Mouse (Mus musculus) embryonic facial prominence, embryonic 10.5 days (tissue): ENCODE results near the gene Hspa1b. TPM values are rescaled to one million over a fixed set of nuclear protein-coding genes. Genes with fewer than 3 reads are reported as not detected.
"Not testable (repeated sequence)": the region's sequence is repeated elsewhere in the genome, so short reads cannot be mapped to it uniquely, and the experiment has no call there.

Experiments used
- DNase-seq: peaks from one replicate; pipeline ENCODE4 v3.0.0-alpha.2; 2017; ENCODE audit warnings: low spot score
- H3K27ac ChIP-seq: fragments of 300-500 bp; sonication (generic); replicated peaks from 2 replicates; pipeline ENCODE4 v1.5.1; 2016; ENCODE audit warnings: mild to moderate bottlenecking
- H3K27me3 ChIP-seq: fragments of 300-500 bp; sonication (generic); replicated peaks from 2 replicates; pipeline ENCODE4 v1.6.1; 2016; ENCODE audit warnings: low read depth, mild to moderate bottlenecking; ENCODE audit not compliant: poor library complexity, severe bottlenecking
- H3K36me3 ChIP-seq: fragments of 300-500 bp; sonication (generic); replicated peaks from 2 replicates; pipeline ENCODE4 v1.6.1; 2016; ENCODE audit warnings: mild to moderate bottlenecking, moderate library complexity
- H3K4me1 ChIP-seq: fragments of 300-500 bp; sonication (generic); 2 replicates; pipeline ENCODE4 v1.6.1; 2016
- H3K4me3 ChIP-seq: fragments of 300-500 bp; sonication (generic); 2 replicates; pipeline ENCODE4 v1.5.1; 2016; ENCODE audit warnings: mild to moderate bottlenecking, moderate library complexity
- H3K9me3 ChIP-seq: fragments of 300-500 bp; sonication (generic); 2 replicates; pipeline ENCODE4 v1.6.1; 2016; ENCODE audit warnings: mild to moderate bottlenecking
- WGBS: fragments of 180-500 bp; shearing (Covaris S2); methylation state at CpG from one replicate; pipeline ENCODE4 v1.1.7; 2016; 5-methylcytosine and 5-hydroxymethylcytosine counted together
- polyA plus RNA-seq: library from polyadenylated mRNA; unstranded; fragments of >200 nt; fragmentation: Nextera tagmentation; extraction: Ambion mirVana; gene quantifications from 2 replicates; pipeline ENCODE4 v1.2.1, GENCODE M21; 2016

The Hspa1b gene
- 0.13 and 0.15 TPM in 2 replicates for polyA plus RNA-seq

DNA sequence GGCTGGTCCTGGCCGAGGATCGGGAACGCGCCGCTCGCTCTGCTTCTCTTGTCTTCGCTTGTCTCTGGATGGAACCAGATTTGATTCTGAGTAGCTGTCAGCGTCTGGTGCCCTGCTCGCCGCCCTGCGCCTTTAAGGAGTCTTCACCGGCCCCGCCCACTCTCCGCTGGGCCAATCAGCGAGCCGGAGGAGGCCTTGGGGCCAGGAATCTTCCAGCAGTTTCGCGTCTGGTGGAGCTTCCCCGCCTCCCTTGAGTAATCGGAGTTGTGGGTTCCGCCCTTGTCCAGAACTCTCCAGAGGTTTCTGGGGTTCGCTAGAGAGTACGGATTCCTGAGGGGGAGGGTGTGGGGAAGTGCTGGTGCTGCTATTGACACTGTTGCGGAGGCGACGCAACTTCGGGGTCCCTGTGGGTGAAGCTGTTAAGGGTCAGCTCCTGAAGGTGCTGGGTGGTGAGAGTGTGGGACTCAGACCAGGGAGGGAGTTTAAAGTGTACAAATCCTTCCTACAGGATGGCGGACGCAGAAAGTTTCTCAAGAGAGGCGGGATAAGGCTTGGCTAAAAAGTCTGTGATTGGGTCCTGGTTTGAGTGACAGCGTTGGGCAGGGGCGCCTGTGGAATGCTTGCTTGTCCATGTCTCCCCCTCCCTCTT lies at the start of gene Hspa1b:
Gene Hspa1b, minus strand, starts transcription at position 109 of the 649 bp plus-strand sequence.
- H3K27me3 ChIP-seq: peaks cover 70% of the 10 kb centered on the region

DNA sequence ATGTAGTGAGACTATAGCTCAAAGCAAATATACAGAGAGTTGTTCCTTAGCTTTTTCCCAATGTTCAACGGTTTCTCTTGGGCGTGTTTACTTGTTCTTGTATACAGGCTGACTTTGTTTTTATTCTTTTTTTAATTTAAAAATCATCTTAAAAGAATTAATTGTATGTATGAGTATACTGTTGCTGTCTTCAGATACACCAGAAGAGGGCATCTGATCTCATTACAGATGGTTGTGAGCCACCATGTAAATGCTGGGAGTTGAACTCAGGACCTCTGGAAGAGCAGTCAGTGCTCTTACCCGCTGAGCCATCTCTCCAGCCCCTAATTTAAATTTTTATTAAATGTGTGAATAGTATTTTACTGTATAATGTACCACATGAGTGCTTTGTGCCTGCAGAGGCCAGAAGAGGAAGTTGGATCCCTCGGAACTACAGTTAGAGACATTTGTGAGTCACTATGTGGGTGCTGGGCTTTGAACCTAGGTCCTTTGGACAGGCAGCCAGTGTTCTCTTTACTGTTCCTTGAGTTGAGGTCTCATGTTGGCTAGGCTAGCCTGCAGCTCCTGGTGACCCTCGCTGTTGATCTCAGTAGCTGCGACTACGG lies 48.5 kb upstream of the Hspa1b start:
- Histone ChIP-seq H3K4me1 (peaks cover 17% of the 10 kb centered on the region), H3K27me3 (no peaks in the 10 kb centered on the region), H3K4me3 (peak overlapping the region; percentile 8; the same call in 1 of the 2 replicates), H3K9me3 (no peaks in the 10 kb centered on the region), H3K27ac (no peak overlapping the region), H3K36me3 (peaks cover 96% of the 10 kb centered on the region)
- WGBS: 94% methylated on average over 7 of the region's 7 CpGs
- no peak for DNase-seq

More for the DNA sequence above, at the start of gene Hspa1b:
- H3K4me3 ChIP-seq: peak within 1 kb of the TSS; percentile 68
- under 1% methylated on average over 32 of the region's 32 CpGs for WGBS
- H3K27ac ChIP-seq: peak within 1 kb of the TSS; percentile 90
- DNase-seq: peak; percentile 85
- H3K9me3 ChIP-seq, H3K36me3 ChIP-seq: not testable (repeated sequence)
- H3K4me1 ChIP-seq: peaks cover 16% of the 10 kb centered on the region

DNA sequence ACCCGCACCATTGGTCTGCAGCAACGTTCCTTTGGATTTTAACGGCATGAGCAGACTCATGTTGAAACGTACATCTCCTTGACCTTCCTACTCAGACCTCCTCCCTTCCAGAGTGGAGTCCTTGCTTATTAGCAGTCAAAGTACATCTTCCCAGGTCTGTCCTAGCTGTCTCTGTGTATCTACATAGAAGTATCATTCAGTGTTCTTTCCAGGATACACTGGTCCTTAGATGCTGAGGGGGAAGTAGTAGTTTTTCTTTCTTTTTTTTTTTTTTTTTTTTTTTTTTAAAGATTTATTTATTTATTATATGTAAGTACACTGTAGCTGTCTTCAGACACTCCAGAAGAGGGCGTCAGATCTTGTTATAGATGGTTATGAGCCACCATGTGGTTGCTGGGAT lies 46.9 kb upstream of the Hspa1b start:
- DNase-seq, H3K27ac ChIP-seq, H3K9me3 ChIP-seq, H3K27me3 ChIP-seq, H3K4me3 ChIP-seq: not testable (repeated sequence)
- peaks cover 81% of the 10 kb centered on the region for H3K36me3 ChIP-seq
- 97% methylated on average over 4 of the region's 5 CpGs for WGBS
- H3K4me1 ChIP-seq: peaks cover 28% of the 10 kb centered on the region

DNA sequence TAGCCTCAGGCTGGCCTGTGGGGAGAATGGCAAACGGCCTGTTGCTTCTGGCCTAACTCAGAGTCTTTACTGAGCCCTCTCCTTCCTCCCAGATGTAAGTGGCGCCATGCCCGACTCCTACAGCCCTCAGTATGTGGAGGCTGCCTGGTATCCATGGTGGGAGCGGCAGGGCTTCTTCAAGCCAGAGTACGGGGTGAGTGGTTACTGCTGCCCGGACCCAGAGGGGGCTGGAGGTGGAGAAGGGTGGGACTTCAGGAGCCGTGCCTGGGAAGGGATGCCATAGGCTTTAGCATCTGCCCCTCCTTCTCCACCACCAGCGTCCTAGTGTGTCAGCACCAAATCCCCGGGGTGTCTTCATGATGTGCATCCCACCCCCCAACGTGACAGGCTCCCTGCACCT lies 46.1 kb upstream of the Hspa1b start:
- Histone ChIP-seq H3K36me3 (peaks cover 73% of the 10 kb centered on the region), H3K27me3 (no peaks in the 10 kb centered on the region), H3K9me3 (no peaks in the 10 kb centered on the region), H3K4me1 (peaks cover 28% of the 10 kb centered on the region), H3K4me3 (peak overlapping the region; percentile 14; the same call in 1 of the 2 replicates), H3K27ac (no peak overlapping the region)
- DNase-seq: no peak
- 93% methylated on average over 10 of the region's 10 CpGs for WGBS

DNA sequence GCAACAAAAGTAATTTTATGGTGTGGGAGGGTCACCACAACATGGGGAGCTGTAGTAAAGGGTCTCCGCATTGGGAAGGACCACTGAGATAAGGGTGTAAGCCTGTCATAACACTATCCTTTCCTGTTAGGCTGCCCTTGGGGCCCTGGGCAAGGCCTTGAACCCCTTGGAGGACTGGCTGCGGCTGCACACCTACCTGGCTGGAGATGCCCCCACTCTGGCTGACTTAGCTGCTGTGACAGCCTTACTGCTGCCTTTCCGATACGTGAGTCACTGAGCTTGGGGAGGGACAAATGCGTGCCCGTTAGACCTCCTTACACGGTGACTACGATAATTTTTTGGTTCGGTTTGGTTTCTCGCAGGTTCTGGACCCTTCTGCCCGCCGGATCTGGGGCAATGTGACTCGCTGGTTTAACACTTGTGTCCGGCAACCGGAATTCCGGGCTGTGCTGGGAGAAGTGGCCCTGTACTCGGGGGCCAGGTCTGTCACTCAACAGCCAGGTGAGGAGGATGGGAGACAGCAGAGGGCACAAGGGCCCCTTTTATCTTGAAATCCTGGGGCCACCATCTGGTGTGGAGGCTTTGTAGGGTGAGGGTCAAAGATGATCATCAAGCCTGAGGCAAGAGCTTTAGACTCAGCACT lies 45.2 kb upstream of the Hspa1b start:
- H3K4me3 ChIP-seq: peak overlapping the region; percentile 6; the same call in 1 of the 2 replicates
- H3K4me1 ChIP-seq: peaks cover 37% of the 10 kb centered on the region
- H3K27me3 ChIP-seq: no peaks in the 10 kb centered on the region
- no peak for DNase-seq
- H3K36me3 ChIP-seq: peaks cover 65% of the 10 kb centered on the region
- WGBS: 93% methylated on average over 17 of the region's 17 CpGs
- H3K9me3 ChIP-seq: no peaks in the 10 kb centered on the region
- H3K27ac ChIP-seq: no peak overlapping the region

DNA sequence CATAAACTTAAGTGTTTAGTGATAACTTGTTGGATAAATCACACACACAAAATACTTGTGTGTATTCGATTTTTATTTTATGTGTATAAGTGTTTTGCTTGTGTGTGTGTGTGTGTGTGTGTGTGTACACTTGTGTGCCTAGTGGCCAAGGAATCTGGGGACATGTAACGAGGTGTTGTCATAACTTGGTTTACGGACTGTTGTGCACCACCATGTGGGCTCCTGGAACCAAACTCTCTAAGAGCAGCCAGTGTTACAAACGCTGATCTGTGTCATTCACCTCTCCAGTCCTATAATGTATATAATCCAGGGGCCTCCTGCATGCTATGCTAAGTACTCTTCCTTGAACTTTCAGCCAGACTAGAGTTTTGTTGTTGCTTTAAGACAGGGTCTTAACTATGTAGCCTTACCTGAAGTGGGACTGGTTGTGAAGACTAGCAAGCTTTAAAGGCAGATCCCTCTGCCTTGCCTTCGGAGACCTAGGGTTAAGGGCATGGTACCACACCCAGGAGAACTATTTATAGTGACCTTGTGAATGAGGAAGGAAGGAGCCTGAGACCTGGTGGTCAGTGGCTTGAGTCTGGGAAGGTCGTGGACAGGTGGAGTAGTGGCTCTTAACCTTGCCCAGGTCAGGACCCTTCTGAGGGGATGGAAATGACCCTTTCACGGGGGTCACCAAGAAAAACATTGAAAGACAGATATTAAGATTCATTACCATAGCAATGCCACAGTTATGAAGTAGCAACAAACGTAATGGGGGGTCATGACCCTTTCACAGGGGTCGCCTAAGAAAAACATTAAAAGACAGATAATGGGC lies 44.2 kb upstream of the Hspa1b start:
- H3K27ac ChIP-seq: no peak overlapping the region
- DNase-seq: no peak
- no peaks in the 10 kb centered on the region for H3K9me3 ChIP-seq
- no peaks in the 10 kb centered on the region for H3K27me3 ChIP-seq
- WGBS: 72% methylated on average over 9 of the region's 9 CpGs
- H3K36me3 ChIP-seq: peaks cover 65% of the 10 kb centered on the region
- peaks cover 46% of the 10 kb centered on the region for H3K4me1 ChIP-seq
- peak overlapping the region; percentile 97 for H3K4me3 ChIP-seq

DNA sequence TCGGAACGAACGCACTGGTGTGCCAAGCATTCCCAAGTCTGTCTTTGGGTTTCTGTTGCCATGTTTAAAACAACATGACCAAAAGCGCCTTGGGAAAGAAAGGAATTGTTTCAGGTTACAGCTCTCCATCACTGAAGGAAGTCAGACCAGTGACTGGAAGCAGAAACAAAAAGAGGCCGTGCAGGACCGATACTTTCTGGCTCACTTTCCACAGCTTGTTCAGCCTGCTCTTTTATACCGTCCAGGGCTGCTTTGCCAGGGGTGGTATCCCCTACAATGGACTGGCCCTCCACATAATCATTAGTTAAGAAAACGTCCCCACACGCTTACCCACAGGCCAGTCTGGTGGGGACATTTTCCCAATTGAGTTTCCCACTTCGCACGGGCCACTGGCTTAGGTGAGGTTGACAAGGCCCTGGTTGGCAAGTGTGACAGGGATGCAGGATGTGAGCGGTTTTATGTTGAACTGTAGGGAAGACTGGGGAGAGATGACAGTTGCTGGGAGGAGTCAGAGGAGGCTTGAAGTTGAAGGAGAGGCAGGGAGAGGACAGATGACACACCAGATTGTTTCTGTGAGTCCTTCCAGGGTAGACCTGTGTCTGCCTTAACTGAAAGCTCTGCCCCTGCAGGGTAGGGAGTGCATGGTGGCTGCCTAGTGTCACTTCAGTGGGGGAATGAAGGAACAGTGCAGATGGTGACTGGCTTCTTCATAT lies 43.3 kb upstream of the Hspa1b start:
- H3K4me3 ChIP-seq: peak overlapping the region; percentile 97
- WGBS: 14% methylated on average over 12 of the region's 12 CpGs
- peaks cover 49% of the 10 kb centered on the region for H3K4me1 ChIP-seq
- no peaks in the 10 kb centered on the region for H3K9me3 ChIP-seq
- no peak for DNase-seq
- H3K27me3 ChIP-seq: no peaks in the 10 kb centered on the region
- peak overlapping the region; percentile 97 for H3K27ac ChIP-seq
- peaks cover 65% of the 10 kb centered on the region for H3K36me3 ChIP-seq

DNA sequence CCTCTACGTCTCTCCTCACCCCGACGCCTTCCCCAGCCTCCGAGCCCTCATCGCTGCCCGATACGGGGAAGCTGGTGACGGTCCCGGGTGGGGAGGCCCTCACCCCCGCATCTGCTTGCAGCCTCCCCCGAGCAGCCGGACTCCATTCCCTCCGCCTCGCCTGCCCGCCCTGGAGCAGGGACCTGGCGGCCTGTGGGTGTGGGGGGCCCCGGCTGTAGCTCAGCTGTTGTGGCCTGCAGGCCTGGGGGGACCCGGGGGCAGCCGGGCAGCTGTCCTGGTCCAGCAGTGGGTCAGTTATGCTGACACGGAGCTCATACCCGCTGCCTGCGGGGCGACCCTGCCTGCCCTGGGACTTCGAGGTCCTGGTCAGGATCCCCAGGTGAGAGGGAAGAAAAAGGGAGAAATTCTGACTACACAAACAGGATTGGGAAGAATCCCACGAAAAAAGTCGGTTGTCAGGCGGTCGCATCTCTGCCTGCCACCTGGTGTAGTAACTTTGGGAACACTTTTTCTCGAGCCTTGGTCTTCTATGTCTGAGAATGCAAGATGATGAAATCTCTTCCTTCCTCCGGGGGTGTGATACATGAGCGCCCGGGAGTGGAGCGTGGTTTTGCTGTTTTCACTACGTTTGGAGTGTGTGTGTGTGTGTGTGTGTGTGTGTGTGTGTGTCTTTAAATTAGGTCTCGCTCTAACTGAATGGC lies 42.6 kb upstream of the Hspa1b start:
- peaks cover 54% of the 10 kb centered on the region for H3K4me1 ChIP-seq
- WGBS: under 1% methylated on average over 35 of the region's 35 CpGs
- H3K27ac ChIP-seq: peak overlapping the region; percentile 97
- no peaks in the 10 kb centered on the region for H3K9me3 ChIP-seq
- peaks cover 65% of the 10 kb centered on the region for H3K36me3 ChIP-seq
- peak overlapping the region; percentile 97 for H3K4me3 ChIP-seq
- DNase-seq: peak; percentile 47
- H3K27me3 ChIP-seq: no peaks in the 10 kb centered on the region

DNA sequence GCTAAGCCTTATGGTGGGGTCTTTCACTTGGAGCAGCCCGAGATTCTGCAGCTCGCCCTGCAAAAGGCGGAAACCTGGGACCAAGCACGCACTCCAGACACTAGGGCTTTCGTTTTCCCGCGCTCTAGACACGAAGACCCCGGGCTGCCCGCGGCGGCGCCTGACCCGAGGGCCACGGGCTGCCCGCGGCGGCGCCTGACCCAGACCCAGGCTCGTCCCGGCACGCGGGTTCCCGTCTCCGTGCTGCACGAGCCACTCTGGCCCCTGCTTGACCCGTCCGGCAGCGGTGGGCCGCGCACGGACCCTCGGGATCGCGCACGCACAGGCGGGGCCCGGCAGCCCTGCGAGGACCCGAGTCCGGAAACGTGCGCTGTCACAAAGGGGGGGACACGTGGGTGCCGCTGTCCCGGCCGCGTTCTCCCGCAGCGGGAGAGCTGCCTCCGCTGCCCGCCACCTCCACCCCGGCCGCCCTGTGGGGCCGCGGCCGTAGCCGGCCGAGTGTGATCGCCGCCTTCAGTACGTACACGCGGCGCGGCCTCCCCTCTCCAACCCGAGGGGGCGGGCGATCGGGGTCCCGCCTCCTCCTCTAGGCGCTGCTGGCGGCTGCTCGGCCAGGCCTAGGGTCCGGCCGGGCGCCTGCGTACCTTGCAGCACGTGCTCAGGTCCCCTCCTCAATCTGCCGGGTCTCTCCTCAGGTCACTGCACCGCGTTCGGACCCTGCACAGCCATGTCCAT lies 41.8 kb upstream of the Hspa1b start, which contains the start of gene Vars:
Gene Vars, plus strand, starts transcription at position 271 of the 735 bp plus-strand sequence.
- H3K9me3 ChIP-seq: no peaks in the 10 kb centered on the region
- peak within 1 kb of the TSS; percentile 97 for H3K4me3 ChIP-seq
- DNase-seq: peak; percentile 97
- H3K4me1 ChIP-seq: peaks cover 54% of the 10 kb centered on the region
- no peaks in the 10 kb centered on the region for H3K27me3 ChIP-seq
- under 1% methylated on average over 83 of the region's 83 CpGs for WGBS
- H3K36me3 ChIP-seq: peaks cover 64% of the 10 kb centered on the region
- peak within 1 kb of the TSS; percentile 97 for H3K27ac ChIP-seq

DNA sequence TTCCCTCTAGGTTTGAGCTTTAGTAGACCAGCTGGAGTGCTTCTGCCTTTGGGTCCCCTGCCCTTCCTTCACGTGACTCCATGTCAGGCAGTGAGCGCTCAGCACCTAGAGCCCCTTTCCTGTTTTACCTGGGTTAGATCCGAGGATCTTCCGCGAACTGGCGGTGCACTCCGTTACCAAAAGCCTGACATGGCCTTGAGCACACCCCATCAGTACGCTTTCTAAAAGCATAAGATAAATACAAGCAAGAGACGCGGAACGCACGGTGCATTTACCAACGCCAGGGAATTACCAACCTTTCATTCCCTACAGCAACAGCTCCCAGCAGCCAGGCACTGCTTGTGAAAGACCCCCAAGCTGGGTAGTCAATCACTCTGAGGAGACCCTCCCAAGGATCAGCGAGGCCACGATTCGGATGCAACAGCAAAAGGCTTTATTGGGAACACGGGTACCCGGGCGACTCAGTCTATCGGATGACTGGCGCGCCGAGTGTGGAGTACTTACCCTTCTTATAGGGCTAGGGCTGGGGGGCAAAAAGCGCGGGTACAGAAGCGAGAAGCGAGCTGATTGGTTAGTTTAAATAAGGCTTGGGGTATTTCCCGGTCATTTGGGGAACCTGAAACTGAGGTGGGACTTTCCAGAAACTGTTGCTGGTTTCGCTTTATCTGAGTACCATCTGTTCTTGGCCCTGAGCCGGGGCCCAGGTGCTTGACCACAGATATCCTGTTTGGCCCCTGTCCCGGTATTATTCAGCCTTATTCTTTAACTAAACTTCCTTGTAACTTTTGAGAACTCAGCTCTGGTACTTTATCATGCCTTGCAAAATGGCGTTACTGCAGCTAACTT lies 41.1 kb upstream of the Hspa1b start:
- not testable (repeated sequence) for H3K9me3 ChIP-seq, H3K27me3 ChIP-seq
- peak overlapping the region; percentile 97 for H3K4me3 ChIP-seq
- H3K36me3 ChIP-seq: peaks cover 63% of the 10 kb centered on the region
- 28% methylated on average over 31 of the region's 32 CpGs for WGBS
- H3K4me1 ChIP-seq: peaks cover 54% of the 10 kb centered on the region
- H3K27ac ChIP-seq: peak overlapping the region; percentile 97
- DNase-seq: peak; percentile 53
